Mouse (Mus musculus) heart, adult 2 months (tissue): ENCODE measurements around the gene Map3k20.

Experiments used
- EP300 ChIP-seq: fragments of 200-500 bp; IDR thresholded peaks from 2 replicates; pipeline ENCODE4 v1.6.1; 2011; ENCODE audit warnings: low read depth, low read length, control low read depth; ENCODE audit not compliant: insufficient read depth
- POLR2A ChIP-seq: fragments of 200-500 bp; IDR thresholded peaks from 2 replicates; pipeline ENCODE4 v1.6.1; 2011; ENCODE audit warnings: mild to moderate bottlenecking, low read depth, low read length, control low read depth; ENCODE audit not compliant: insufficient read depth

DNA sequence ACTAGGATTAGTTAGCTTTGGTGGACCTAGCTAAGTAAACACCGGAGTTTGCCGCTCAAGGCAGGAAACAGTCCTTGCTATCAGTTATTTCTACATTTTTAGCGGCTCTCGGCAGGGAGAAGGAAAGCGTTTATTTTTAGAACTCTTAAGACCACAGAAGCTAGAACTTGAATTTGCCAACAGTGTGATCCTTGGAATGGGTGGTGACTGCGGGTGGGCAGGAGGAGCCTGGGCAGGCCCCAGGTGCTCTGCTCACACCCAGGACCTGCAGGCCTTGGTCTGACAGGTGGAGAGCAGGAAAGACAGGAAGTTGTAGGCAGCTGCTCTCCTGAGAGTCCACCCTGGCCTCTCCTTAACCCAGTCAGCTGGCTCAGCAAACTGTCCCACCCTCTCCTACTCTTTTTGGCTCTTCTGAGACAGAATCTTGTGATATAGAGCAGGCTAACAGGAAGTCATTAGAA is 83.7 kb downstream of the Map3k20 start:
- TF ChIP-seq EP300, result no peak
- no peak for TF ChIP-seq POLR2A
